Mouse (Mus musculus) ES-Bruce4 (cell line): ENCODE measurements around the gene Tmem198b.

Source experiments
- CTCF ChIP-seq: IDR thresholded peaks from one replicate; pipeline ENCODE4 v1.8.1; 2011; ENCODE audit warnings: low read depth, low read length
- EP300 ChIP-seq: IDR thresholded peaks from 2 replicates; pipeline ENCODE4 v1.6.1; 2011; ENCODE audit warnings: low read depth, low read length; ENCODE audit not compliant: insufficient read depth

- TF ChIP-seq CTCF = no peak
- TF ChIP-seq EP300 = no peak
These were observed 2.1 kb downstream of the Tmem198b start for GRCm38 (mm10) chr10:128801981-128802495.
